Mouse (Mus musculus) bone marrow macrophage, adult 2 months (primary cell): ENCODE results near the gene Mttp.

Experiments used
- CTCF ChIP-seq: IDR thresholded peaks from 2 replicates; pipeline ENCODE4 v1.5.1; 2012; ENCODE audit warnings: low read depth, mild to moderate bottlenecking, low read length, moderate library complexity
- POLR2A ChIP-seq: IDR thresholded peaks from 2 replicates; pipeline ENCODE4 v1.6.1; 2012; ENCODE audit warnings: mild to moderate bottlenecking, low read depth, low read length, borderline replicate concordance

- TF ChIP-seq CTCF: no peak
- TF ChIP-seq POLR2A: no peak
Observed at GRCm38 (mm10) chr3:138095718-138096117, 49.0 kb downstream of the Mttp start.
